Mouse (Mus musculus) liver, postnatal 0 days (tissue): ENCODE results near the gene Cops3. TPM values are rescaled to one million over a fixed set of nuclear protein-coding genes. Genes with fewer than 3 reads are reported as not detected.

ENCODE experiments used
- ATAC-seq: fragments of 200-750 bp; cut with Nextera tagmentation; 2 replicates; pipeline ENCODE4 v1.8.0; 2017; ENCODE audit warnings: mild to moderate bottlenecking, moderate library complexity
- DNase-seq: peaks from one replicate; pipeline ENCODE4 v3.0.0-alpha.2; 2016
- H3K27ac ChIP-seq: fragments of 300-500 bp; sonication (generic); 2 replicates; pipeline ENCODE4 v1.5.1; 2014; ENCODE audit warnings: antibody characterized with exemption, moderate library complexity, mild to moderate bottlenecking, low read depth
- H3K27me3 ChIP-seq: fragments of 300-500 bp; sonication (generic); 2 replicates; pipeline ENCODE4 v1.6.1; 2014; ENCODE audit warnings: low read length, control low read depth, mixed read lengths; ENCODE audit not compliant: insufficient read depth
- H3K36me3 ChIP-seq: fragments of 300-500 bp; sonication (generic); replicated peaks from 2 replicates; pipeline ENCODE4 v1.6.1; 2014; ENCODE audit warnings: mild to moderate bottlenecking, control low read depth, low read length, moderate library complexity, mixed read lengths; ENCODE audit not compliant: insufficient read depth
- H3K4me1 ChIP-seq: fragments of 300-500 bp; sonication (generic); 2 replicates; pipeline ENCODE4 v1.6.1; 2014; ENCODE audit warnings: antibody characterized with exemption, mild to moderate bottlenecking, control low read depth; ENCODE audit not compliant: insufficient read depth
- H3K4me2 ChIP-seq: fragments of 300-500 bp; sonication (generic); 2 replicates; pipeline ENCODE4 v1.6.1; 2014; ENCODE audit warnings: low read depth, mild to moderate bottlenecking, low read length, moderate library complexity, mixed read lengths
- H3K4me3 ChIP-seq: fragments of 300-500 bp; sonication (generic); 2 replicates; pipeline ENCODE4 v1.5.1; 2014; ENCODE audit warnings: low read depth, low read length
- H3K9ac ChIP-seq: fragments of 300-500 bp; sonication (generic); replicated peaks from 2 replicates; pipeline ENCODE4 v1.6.1; 2014; ENCODE audit warnings: mild to moderate bottlenecking, moderate library complexity
- H3K9me3 ChIP-seq: fragments of 300-500 bp; sonication (generic); 2 replicates; pipeline ENCODE4 v1.6.1; 2016; ENCODE audit warnings: mild to moderate bottlenecking, control low read depth, low read length, mixed read lengths
- CTCF ChIP-seq: sonication (generic); IDR thresholded peaks from 2 replicates; pipeline ENCODE4 v1.5.1; 2016; ENCODE audit warnings: antibody characterized with exemption, low read depth
- EP300 ChIP-seq: IDR thresholded peaks from 2 replicates; pipeline ENCODE4 v1.6.1; 2016; ENCODE audit warnings: antibody characterized with exemption, low read depth, mild to moderate bottlenecking
- WGBS: fragments of 180-500 bp; shearing (Covaris S2); extraction: QIAGEN DNeasy Blood & Tissue Kit; methylation state at CpG from one replicate; pipeline ENCODE4 v1.1.7; 2014; ENCODE audit not compliant: insufficient replicate concordance; 5-methylcytosine and 5-hydroxymethylcytosine counted together
- polyA plus RNA-seq: library from polyadenylated mRNA; unstranded; fragments of >200 nt; fragmentation: Nextera tagmentation; extraction: Ambion mirVana; gene quantifications from 2 replicates; pipeline ENCODE4 v1.2.1, GENCODE M21; 2015

Gene Cops3
- polyA plus RNA-seq, 1 experiment from 2014 or later, result 60.5 TPM

DNA sequence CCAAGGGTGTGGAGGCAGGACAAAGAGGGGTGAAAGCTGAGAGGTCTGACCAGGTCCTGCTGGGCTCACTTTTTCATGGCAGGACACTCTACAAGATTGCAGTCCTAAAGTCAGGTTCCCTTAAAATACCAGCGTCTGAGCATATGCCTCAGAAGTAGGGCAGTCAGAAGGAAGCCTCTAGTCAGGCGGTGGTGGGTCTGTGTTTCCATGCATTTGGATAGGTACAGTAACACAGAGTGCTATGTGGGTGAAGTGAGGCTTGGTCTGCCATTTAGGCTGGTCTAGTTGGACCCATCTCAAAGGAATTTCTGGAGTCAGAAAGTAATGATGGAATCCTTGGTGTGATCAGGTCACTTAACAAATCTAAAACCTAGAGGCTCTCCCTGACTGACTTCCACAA, 70.3 kb downstream of the Cops3 start:
- Histone ChIP-seq H3K4me2 (no peak overlapping the region), H3K9ac (no peak overlapping the region), H3K4me1 (no peaks in the 10 kb centered on the region), H3K27me3 (no peaks in the 10 kb centered on the region), H3K36me3 (peaks cover 54% of the 10 kb centered on the region), H3K27ac (no peak overlapping the region), H3K4me3 (no peak overlapping the region), H3K9me3 (no peaks in the 10 kb centered on the region)
- WGBS, result 93% methylated on average over 2 of the region's 2 CpGs
- DNase-seq (no peak), ATAC-seq (no peak)
- TF ChIP-seq EP300 (no peak), CTCF (no peak)

Other genes starting within 250 kb of the Cops3 start
- not detected in 2 replicates for gene Olfr223, start 246.5 kb downstream of the Cops3 start, polyA plus RNA-seq
- 14.2 and 14.3 TPM in 2 replicates for gene Mprip, start 178.5 kb downstream of the Cops3 start, polyA plus RNA-seq
- gene Pld6, start 52.2 kb downstream of the Cops3 start, polyA plus RNA-seq, result 1.7 and 2.0 TPM in 2 replicates
- gene Flcn, start 29.8 kb downstream of the Cops3 start, polyA plus RNA-seq, result 11.3 and 13.9 TPM in 2 replicates
- 16.0 and 16.4 TPM in 2 replicates for gene Nt5m, start 391 bp downstream of the Cops3 start, polyA plus RNA-seq
- 15.2 and 15.8 TPM in 2 replicates for gene Med9, start 108.4 kb upstream of the Cops3 start, polyA plus RNA-seq
- 2.2 and 3.2 TPM in 2 replicates for gene Rasd1, start 125.1 kb upstream of the Cops3 start, polyA plus RNA-seq
- 589 and 592 TPM in 2 replicates for gene Pemt, start 206.7 kb upstream of the Cops3 start, polyA plus RNA-seq